Mouse (Mus musculus): ENCODE results near the gene Adamts20. TPM values are rescaled to one million over a fixed set of nuclear protein-coding genes. Genes with fewer than 3 reads are reported as not detected.

Adamts20 gene
- total and polyA plus RNA-seq, 3 experiments: 0.05 TPM; not detected in 2

DNA sequence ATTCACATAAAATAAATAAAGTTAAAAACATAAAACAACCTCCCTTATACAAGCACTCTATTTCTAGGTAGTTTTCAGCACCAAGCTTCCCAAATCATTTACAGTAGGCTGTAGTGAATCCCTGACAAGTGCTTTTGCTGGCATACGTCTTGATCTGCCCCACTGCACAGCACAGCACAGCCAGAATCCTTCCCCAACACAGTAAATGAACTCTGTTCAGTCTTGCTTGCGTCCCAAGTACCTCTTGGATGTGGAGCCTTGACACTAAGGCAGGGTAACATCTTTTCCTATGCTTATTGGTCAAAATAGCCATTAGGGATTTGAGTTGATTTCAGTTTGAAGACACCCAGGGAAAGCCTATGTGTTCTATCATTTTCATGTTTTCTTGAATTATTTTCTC is 228.5 kb downstream of the Adamts20 start:
- H3K27me3 ChIP-seq (ENCODE audit: insufficient read depth, low read length): no peaks in the 10 kb centered on the region
- no peak for TF ChIP-seq CTCF (IDR thresholded peaks at IDR 0.05; ENCODE audit: low read depth, low read length)
- TF ChIP-seq POLR2AphosphoS5 (IDR thresholded peaks at IDR 0.05; ENCODE audit: insufficient replicate concordance, low read depth, low read length): no peak
- no peak for TF ChIP-seq GATA2 (IDR thresholded peaks at IDR 0.05; ENCODE audit: borderline replicate concordance, low read depth, low read length)
- TF ChIP-seq GATA1 (IDR thresholded peaks at IDR 0.05; ENCODE audit: borderline replicate concordance, low read length): no peak
- TF ChIP-seq TAL1 (conservative IDR thresholded peaks at IDR 0.05; ENCODE audit: low read depth, low read length): no peak
- no peak for ATAC-seq (ENCODE audit: extremely low read depth, insufficient number of reproducible peaks, low FRiP score, poor library complexity, severe bottlenecking)

DNA sequence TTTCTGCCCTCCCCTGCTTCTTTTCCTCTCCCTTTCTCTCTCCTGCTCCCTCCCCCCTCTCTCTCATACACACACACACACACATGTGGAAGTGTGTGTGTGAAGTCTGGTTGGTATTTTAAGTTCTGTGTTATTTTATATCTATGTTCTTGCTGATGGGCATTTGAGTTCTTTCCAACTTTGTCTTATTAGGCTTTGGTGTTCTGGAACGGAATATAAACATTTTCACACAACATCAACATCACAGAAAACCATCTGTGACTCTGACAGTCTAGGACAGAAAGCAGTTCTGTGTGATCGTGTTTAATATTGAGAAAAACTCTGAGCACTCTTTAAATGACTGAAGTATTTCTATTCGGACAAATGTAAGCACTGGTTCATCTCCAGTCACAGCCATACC is 229.1 kb downstream of the Adamts20 start:
- ATAC-seq (ENCODE audit: extremely low read depth, insufficient number of reproducible peaks, low FRiP score, poor library complexity, severe bottlenecking): no peak
- TF ChIP-seq POLR2AphosphoS5 (IDR thresholded peaks at IDR 0.05; ENCODE audit: insufficient replicate concordance, low read depth, low read length) (no peak), CTCF (IDR thresholded peaks at IDR 0.05; ENCODE audit: low read depth, low read length) (no peak), TAL1 (conservative IDR thresholded peaks at IDR 0.05; ENCODE audit: low read depth, low read length) (no peak)

More for the DNA sequence above, 228.5 kb downstream of the Adamts20 start:
- no peaks in the 10 kb centered on the region for H3K36me3 ChIP-seq (replicated peaks)
- no peak for DNase-seq (ENCODE audit: low spot score)
- H3K4me3 ChIP-seq (ENCODE audit: low read depth, low read length): no peak overlapping the region
- H3K9me3 ChIP-seq (replicated peaks): peaks cover 18% of the 10 kb centered on the region
- no peaks in the 10 kb centered on the region for H3K4me1 ChIP-seq (ENCODE audit: insufficient read depth, low read depth, low read length)

GRCm38 (mm10) chr15:94235190-94235589 is 230.0 kb downstream of the Adamts20 start:
- Histone ChIP-seq H3K27me3 (ENCODE audit: insufficient read depth, low read length) (no peaks in the 10 kb centered on the region), H3K4me1 (ENCODE audit: insufficient read depth, low read depth, low read length) (no peaks in the 10 kb centered on the region), H3K36me3 (replicated peaks) (no peaks in the 10 kb centered on the region), H3K9me3 (replicated peaks) (peaks cover 16% of the 10 kb centered on the region), H3K4me3 (ENCODE audit: low read depth, low read length) (no peak overlapping the region)
- DNase-seq (ENCODE audit: low spot score): no peak
- TF ChIP-seq GATA2 (IDR thresholded peaks at IDR 0.05; ENCODE audit: borderline replicate concordance, low read depth, low read length) (no peak), GATA1 (IDR thresholded peaks at IDR 0.05; ENCODE audit: borderline replicate concordance, low read length) (no peak)
- no peak for ATAC-seq (ENCODE audit: extremely low read depth, insufficient number of reproducible peaks, low FRiP score, poor library complexity, severe bottlenecking)

More for the DNA sequence above, 229.1 kb downstream of the Adamts20 start:
- no peak for DNase-seq (ENCODE audit: low spot score)
- Histone ChIP-seq H3K27me3 (ENCODE audit: insufficient read depth, low read length) (no peaks in the 10 kb centered on the region), H3K36me3 (replicated peaks) (no peaks in the 10 kb centered on the region), H3K4me3 (ENCODE audit: low read depth, low read length) (no peak overlapping the region), H3K4me1 (ENCODE audit: insufficient read depth, low read depth, low read length) (no peaks in the 10 kb centered on the region), H3K9me3 (replicated peaks) (peaks cover 16% of the 10 kb centered on the region)

- Histone ChIP-seq H3K9me3 (replicated peaks) (peaks cover 20% of the 10 kb centered on the region), H3K36me3 (replicated peaks) (no peaks in the 10 kb centered on the region), H3K4me3 (ENCODE audit: low read depth, low read length) (no peak overlapping the region), H3K27me3 (ENCODE audit: insufficient read depth, low read length) (no peaks in the 10 kb centered on the region), H3K4me1 (ENCODE audit: insufficient read depth, low read depth, low read length) (no peaks in the 10 kb centered on the region)
- TF ChIP-seq GATA2 (IDR thresholded peaks at IDR 0.05; ENCODE audit: borderline replicate concordance, low read depth, low read length): no peak
- TF ChIP-seq GATA1 (IDR thresholded peaks at IDR 0.05; ENCODE audit: borderline replicate concordance, low read length): no peak
- no peak for TF ChIP-seq TAL1 (conservative IDR thresholded peaks at IDR 0.05; ENCODE audit: low read depth, low read length)
- TF ChIP-seq CTCF (IDR thresholded peaks at IDR 0.05; ENCODE audit: low read depth, low read length): no peak
- no peak for TF ChIP-seq POLR2AphosphoS5 (IDR thresholded peaks at IDR 0.05; ENCODE audit: insufficient replicate concordance, low read depth, low read length)
- ATAC-seq (ENCODE audit: extremely low read depth, insufficient number of reproducible peaks, low FRiP score, poor library complexity, severe bottlenecking) (no peak), DNase-seq (ENCODE audit: low spot score) (no peak)
Measured at GRCm38 (mm10) chr15:94231246-94231645, 234.0 kb downstream of the Adamts20 start.

DNA sequence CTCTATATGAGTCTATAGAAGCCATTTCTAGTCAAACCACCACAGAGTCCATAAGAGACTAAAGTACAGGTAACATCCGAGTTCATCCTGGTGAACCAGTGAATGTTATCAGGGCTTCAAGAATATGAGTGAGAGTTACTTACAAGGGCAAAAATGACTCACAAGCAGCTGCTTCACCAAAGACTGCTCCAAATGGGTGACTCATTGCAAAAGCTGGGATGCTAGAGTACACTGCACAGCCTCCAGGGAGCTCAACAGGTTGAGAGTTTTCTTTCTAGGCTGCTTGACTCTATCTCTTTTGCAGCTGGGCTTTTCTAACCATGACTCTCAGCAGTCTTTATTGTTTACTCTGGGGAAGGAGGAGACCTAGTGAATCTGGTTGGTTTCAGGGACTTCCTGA is 237.8 kb downstream of the Adamts20 start:
- Histone ChIP-seq H3K27me3 (ENCODE audit: insufficient read depth, low read length) (no peaks in the 10 kb centered on the region), H3K4me1 (ENCODE audit: insufficient read depth, low read depth, low read length) (no peaks in the 10 kb centered on the region), H3K4me3 (ENCODE audit: low read depth, low read length) (no peak overlapping the region), H3K9me3 (replicated peaks) (peaks cover 33% of the 10 kb centered on the region), H3K36me3 (replicated peaks) (no peaks in the 10 kb centered on the region)
- ATAC-seq (ENCODE audit: extremely low read depth, insufficient number of reproducible peaks, low FRiP score, poor library complexity, severe bottlenecking) (no peak), DNase-seq (ENCODE audit: low spot score) (no peak)
- no peak for TF ChIP-seq GATA1 (IDR thresholded peaks at IDR 0.05; ENCODE audit: borderline replicate concordance, low read length)
- TF ChIP-seq GATA2 (IDR thresholded peaks at IDR 0.05; ENCODE audit: borderline replicate concordance, low read depth, low read length): no peak
- TF ChIP-seq POLR2AphosphoS5 (IDR thresholded peaks at IDR 0.05; ENCODE audit: insufficient replicate concordance, low read depth, low read length): no peak
- no peak for TF ChIP-seq CTCF (IDR thresholded peaks at IDR 0.05; ENCODE audit: low read depth, low read length)
- no peak for TF ChIP-seq TAL1 (conservative IDR thresholded peaks at IDR 0.05; ENCODE audit: low read depth, low read length)

DNA sequence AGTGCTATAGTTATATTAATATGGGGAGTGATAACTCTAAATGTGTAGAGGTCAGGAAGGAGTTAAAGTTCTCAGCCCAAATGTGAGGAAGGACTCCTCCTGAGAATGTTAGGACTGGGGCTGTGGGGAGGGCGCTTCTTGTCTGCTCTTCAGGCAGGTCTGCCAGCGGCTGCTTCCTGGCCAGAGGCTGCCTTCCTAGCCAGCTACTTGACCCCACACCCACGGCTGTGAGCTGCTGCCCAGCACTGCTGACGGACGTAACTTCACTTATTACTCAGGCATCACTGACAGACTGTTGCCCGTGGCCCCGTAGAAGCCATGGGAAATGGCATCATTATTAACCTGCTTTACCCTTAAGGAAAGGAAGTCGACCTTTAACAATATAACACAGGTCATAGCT is 242.1 kb downstream of the Adamts20 start:
- ATAC-seq (ENCODE audit: extremely low read depth, insufficient number of reproducible peaks, low FRiP score, poor library complexity, severe bottlenecking) (no peak), DNase-seq (ENCODE audit: low spot score) (no peak)
- Histone ChIP-seq H3K4me1 (ENCODE audit: insufficient read depth, low read depth, low read length) (no peaks in the 10 kb centered on the region), H3K9me3 (replicated peaks) (peaks cover 37% of the 10 kb centered on the region), H3K27me3 (ENCODE audit: insufficient read depth, low read length) (no peaks in the 10 kb centered on the region), H3K36me3 (replicated peaks) (no peaks in the 10 kb centered on the region), H3K4me3 (ENCODE audit: low read depth, low read length) (no peak overlapping the region)
- TF ChIP-seq TAL1 (conservative IDR thresholded peaks at IDR 0.05; ENCODE audit: low read depth, low read length) (no peak), CTCF (IDR thresholded peaks at IDR 0.05; ENCODE audit: low read depth, low read length) (no peak), POLR2AphosphoS5 (IDR thresholded peaks at IDR 0.05; ENCODE audit: insufficient replicate concordance, low read depth, low read length) (no peak), GATA1 (IDR thresholded peaks at IDR 0.05; ENCODE audit: borderline replicate concordance, low read length) (no peak), GATA2 (IDR thresholded peaks at IDR 0.05; ENCODE audit: borderline replicate concordance, low read depth, low read length) (no peak)

GRCm38 (mm10) chr15:94220686-94221085 is 244.5 kb downstream of the Adamts20 start:
- no peak for DNase-seq (ENCODE audit: low spot score)
- Histone ChIP-seq H3K4me1 (ENCODE audit: insufficient read depth, low read depth, low read length) (no peaks in the 10 kb centered on the region), H3K27me3 (ENCODE audit: insufficient read depth, low read length) (no peaks in the 10 kb centered on the region), H3K9me3 (replicated peaks) (peaks cover 36% of the 10 kb centered on the region), H3K36me3 (replicated peaks) (no peaks in the 10 kb centered on the region), H3K4me3 (ENCODE audit: low read depth, low read length) (no peak overlapping the region)
- no peak for TF ChIP-seq GATA2 (IDR thresholded peaks at IDR 0.05; ENCODE audit: borderline replicate concordance, low read depth, low read length)
- no peak for TF ChIP-seq POLR2AphosphoS5 (IDR thresholded peaks at IDR 0.05; ENCODE audit: insufficient replicate concordance, low read depth, low read length)
- no peak for TF ChIP-seq TAL1 (conservative IDR thresholded peaks at IDR 0.05; ENCODE audit: low read depth, low read length)
- no peak for TF ChIP-seq CTCF (IDR thresholded peaks at IDR 0.05; ENCODE audit: low read depth, low read length)
- no peak for TF ChIP-seq GATA1 (IDR thresholded peaks at IDR 0.05; ENCODE audit: borderline replicate concordance, low read length)
- no peak for ATAC-seq (ENCODE audit: extremely low read depth, insufficient number of reproducible peaks, low FRiP score, poor library complexity, severe bottlenecking)
